Comparison of ENCODE assay signal across 13 mouse cellular contexts in genomic region chr12:73160341-73160740, GRCm38 (mm10). TPM values are rescaled to one million over a fixed set of nuclear protein-coding genes. Genes with fewer than 3 reads are reported as not detected.
A peak's percentile ranks its signal among the peaks of the same experiment; 100 is the strongest.
DNase-seq lines count a peak whose midpoint lies in the region; ATAC-seq and TF ChIP-seq lines count a peak whose summit lies in the region.
"Had no signal": no experiment of that assay in that cellular context is flagged by ENCODE, and none has a peak within 500 bp of the region (broad histone marks: within the 10 kb centered on the region; RNA-seq: fewer than 3 reads in every experiment).

No protein-coding gene starts in this region.

- intact Hi-C loops in gastrocnemius, postnatal 14 days (cut with DNase I; ENCODE audit: low total_unique reads) = no loop called here

- WGBS in forebrain, embryonic 14.5 days = 50% methylated on average over 4 of the region's 4 CpGs
- 80% methylated on average over 4 of the region's 4 CpGs for WGBS in forebrain, embryonic 11.5 days
- 30% methylated on average over 4 of the region's 4 CpGs for WGBS in heart, embryonic 13.5 days
- 12% methylated on average over 4 of the region's 4 CpGs for WGBS in lung, postnatal 0 days

- H3K27me3 ChIP-seq in forebrain, embryonic 14.5 days (replicated peaks; ENCODE audit: control insufficient read depth, insufficient read depth, low read length) = no peaks in the 10 kb centered on the region
- H3K27me3 ChIP-seq in forebrain, embryonic 11.5 days (ENCODE audit: control insufficient read depth, insufficient read depth, low read length) = no peaks in the 10 kb centered on the region
- no peaks in the 10 kb centered on the region for H3K27me3 ChIP-seq in heart, embryonic 13.5 days (replicated peaks)
- H3K27me3 ChIP-seq in lung, postnatal 0 days (replicated peaks; ENCODE audit: insufficient read depth, low read length) = no peaks in the 10 kb centered on the region
- H3K27me3 ChIP-seq: forebrain, embryonic 12.5 days; midbrain, embryonic 15.5 days had no signal

- no peak overlapping the region for H3K4me3 ChIP-seq in forebrain, embryonic 14.5 days (ENCODE audit: low read depth, low read length)
- no peak overlapping the region for H3K4me3 ChIP-seq in forebrain, embryonic 11.5 days (ENCODE audit: low read depth, low read length)
- H3K4me3 ChIP-seq in heart, embryonic 13.5 days = no peak overlapping the region
- no peak overlapping the region for H3K4me3 ChIP-seq in lung, postnatal 0 days (ENCODE audit: low read depth, low read length)
- H3K4me3 ChIP-seq: forebrain, embryonic 12.5 days; midbrain, embryonic 15.5 days had no signal

- TF ChIP-seq EP300 in lung, postnatal 0 days (IDR thresholded peaks at IDR 0.05) = peak; percentile 89

- H3K36me3 ChIP-seq in forebrain, embryonic 14.5 days (ENCODE audit: control insufficient read depth, insufficient read depth, low read length) = no peaks in the 10 kb centered on the region
- H3K36me3 ChIP-seq in forebrain, embryonic 11.5 days (ENCODE audit: control insufficient read depth, insufficient read depth, low read length) = no peaks in the 10 kb centered on the region
- 0 out of 2 replicates have a peak, but pooled peaks cover under 1% of the 10 kb centered on the region for H3K36me3 ChIP-seq in heart, embryonic 13.5 days
- H3K36me3 ChIP-seq in lung, postnatal 0 days (ENCODE audit: insufficient read depth, low read length) = no peaks in the 10 kb centered on the region
- H3K36me3 ChIP-seq: forebrain, embryonic 12.5 days; midbrain, embryonic 15.5 days had no signal

- DNase-seq in forebrain, embryonic 14.5 days (ENCODE audit: low spot score) = peak; percentile 32
- no peak for DNase-seq in forebrain, embryonic 11.5 days (ENCODE audit: low spot score)
- peak; percentile 31 for DNase-seq in 3T3-L1 (ENCODE audit: low read depth, low spot score)
- DNase-seq in lung, postnatal 0 days (ENCODE audit: low spot score) = peak; percentile 76
- DNase-seq in gastrocnemius, postnatal 14 days = no peak
- no peak for DNase-seq in kidney, adult 9 months
- DNase-seq in urinary bladder, postnatal 4 days (ENCODE audit: low spot score in 2 of 2) = no peak
- DNase-seq: B cell, adult 2 months; kidney, adult 8-10 months had no signal

- H3K9ac ChIP-seq in forebrain, embryonic 14.5 days (ENCODE audit: low read length) = no peak overlapping the region
- H3K9ac ChIP-seq in forebrain, embryonic 11.5 days (ENCODE audit: low read length) = no peak overlapping the region
- no peak overlapping the region for H3K9ac ChIP-seq in heart, embryonic 13.5 days
- no peak overlapping the region for H3K9ac ChIP-seq in lung, postnatal 0 days (replicated peaks; ENCODE audit: low read depth)
- H3K9ac ChIP-seq: forebrain, embryonic 12.5 days; midbrain, embryonic 15.5 days had no signal

- H3K4me1 ChIP-seq in forebrain, embryonic 14.5 days (ENCODE audit: control insufficient read depth, insufficient read depth, low read length) = no peaks in the 10 kb centered on the region
- no peaks in the 10 kb centered on the region; the same call in 1 of the 2 replicates for H3K4me1 ChIP-seq in forebrain, embryonic 11.5 days (replicated peaks; ENCODE audit: control insufficient read depth, insufficient read depth, low read length)
- peaks cover 17% of the 10 kb centered on the region for H3K4me1 ChIP-seq in heart, embryonic 13.5 days
- H3K4me1 ChIP-seq in lung, postnatal 0 days (ENCODE audit: insufficient read depth, low read depth, low read length) = peaks cover 5% of the 10 kb centered on the region; the same call in 1 of the 2 replicates
- H3K4me1 ChIP-seq: forebrain, embryonic 12.5 days; midbrain, embryonic 15.5 days had no signal

- no peak for ATAC-seq in forebrain, embryonic 14.5 days
- ATAC-seq in forebrain, embryonic 11.5 days (replicated peaks; ENCODE audit: low FRiP score) = no peak
- ATAC-seq in heart, embryonic 13.5 days (ENCODE audit: extremely low read depth, insufficient number of reproducible peaks, low FRiP score, low TSS enrichment) = no peak
- ATAC-seq in lung, postnatal 0 days = peak; percentile 92
- ATAC-seq: midbrain, embryonic 15.5 days had no signal

- no peak overlapping the region for H3K4me2 ChIP-seq in forebrain, embryonic 14.5 days (ENCODE audit: low read length)
- H3K4me2 ChIP-seq in forebrain, embryonic 11.5 days (ENCODE audit: low read depth, low read length, severe bottlenecking) = no peak overlapping the region
- H3K4me2 ChIP-seq in heart, embryonic 13.5 days = 0 out of 2 replicates have a peak overlapping the region, but pooled peaks have one; percentile 11
- H3K4me2 ChIP-seq in lung, postnatal 0 days (replicated peaks; ENCODE audit: low read depth, low read length) = no peak overlapping the region
- H3K4me2 ChIP-seq: forebrain, embryonic 12.5 days; midbrain, embryonic 15.5 days had no signal

- no peak overlapping the region for H3K27ac ChIP-seq in forebrain, embryonic 14.5 days (ENCODE audit: low read depth, low read length)
- no peak overlapping the region for H3K27ac ChIP-seq in forebrain, embryonic 11.5 days (ENCODE audit: low read depth, low read length)
- H3K27ac ChIP-seq in heart, embryonic 13.5 days (replicated peaks) = peak overlapping the region; percentile 56
- no peak overlapping the region for H3K27ac ChIP-seq in lung, postnatal 0 days (ENCODE audit: low read length)
- H3K27ac ChIP-seq: forebrain, embryonic 12.5 days; midbrain, embryonic 15.5 days had no signal

- TF ChIP-seq CTCF in lung, postnatal 0 days (IDR thresholded peaks at IDR 0.05) = peak; percentile 53

- H3K9me3 ChIP-seq in forebrain, embryonic 14.5 days (replicated peaks; ENCODE audit: control insufficient read depth, low read length) = no peaks in the 10 kb centered on the region
- no peaks in the 10 kb centered on the region for H3K9me3 ChIP-seq in forebrain, embryonic 11.5 days (ENCODE audit: control insufficient read depth, low read length)
- H3K9me3 ChIP-seq in heart, embryonic 13.5 days = no peaks in the 10 kb centered on the region
- no peaks in the 10 kb centered on the region for H3K9me3 ChIP-seq in lung, postnatal 0 days (ENCODE audit: low read length)
- H3K9me3 ChIP-seq: midbrain, embryonic 15.5 days had no signal

RNA-seq across cellular contexts. Expression of gene Mnat1, which starts 36.8 kb away (rescaled TPM):
- 24.5 and 26.7 TPM in 2 replicates for polyA plus RNA-seq in forebrain, embryonic 14.5 days (2014; fragmentation: Nextera tagmentation; extraction: Ambion mirVana)
- polyA plus RNA-seq in forebrain, embryonic 11.5 days (2014; fragmentation: Nextera tagmentation; extraction: Ambion mirVana) = 36.8 and 37.6 TPM in 2 replicates
- 19.0 and 19.3 TPM in 2 replicates for polyA plus RNA-seq in heart, embryonic 13.5 days (2015; fragmentation: Nextera tagmentation; extraction: Ambion mirVana)
- 23.0 and 25.8 TPM in 2 replicates for polyA plus RNA-seq in lung, postnatal 0 days (2015; fragmentation: Nextera tagmentation; extraction: Ambion mirVana)
- 10 to 100 TPM; 19.2 to 20.4 TPM for total RNA-seq in gastrocnemius, postnatal 14 days (2021)

RNA-seq across cellular contexts. Expression of gene Six4, which starts 47.1 kb away (rescaled TPM):
- polyA plus RNA-seq in forebrain, embryonic 14.5 days (2014; fragmentation: Nextera tagmentation; extraction: Ambion mirVana) = 0.39 and 0.43 TPM in 2 replicates
- polyA plus RNA-seq in forebrain, embryonic 11.5 days (2014; fragmentation: Nextera tagmentation; extraction: Ambion mirVana) = 5.0 and 5.8 TPM in 2 replicates
- 0.71 and 1.0 TPM in 2 replicates for polyA plus RNA-seq in heart, embryonic 13.5 days (2015; fragmentation: Nextera tagmentation; extraction: Ambion mirVana)
- polyA plus RNA-seq in lung, postnatal 0 days (2015; fragmentation: Nextera tagmentation; extraction: Ambion mirVana) = 0.88 and 1.2 TPM in 2 replicates
- 10 to 100 TPM in 1 of 2 experiments, 1 to 10 TPM in 1; 8.8 to 10.3 TPM for total RNA-seq in gastrocnemius, postnatal 14 days (2021)
- total RNA-seq: hematopoietic stem cell, adult 5-6 weeks had no signal

Comparison
In these comparisons a context has a peak if more than half of its experiments do, and no peak if none do; other contexts are left out.
1. DNase-seq: peak in forebrain, embryonic 14.5 days (single experiment), 3T3-L1 (single experiment) and lung, postnatal 0 days (single experiment); none in forebrain, embryonic 11.5 days (single experiment), gastrocnemius, postnatal 14 days (single experiment), kidney, adult 9 months (single experiment) and urinary bladder, postnatal 4 days (0 of 2).